Mouse (Mus musculus) megakaryocyte progenitor cell, adult 5-6 weeks (primary cell): Measurements from ENCODE around the gene Ccdc61. TPM values are rescaled to one million over a fixed set of nuclear protein-coding genes. Genes with fewer than 3 reads are reported as not detected.
"Not testable (repeated sequence)": the region's sequence is repeated elsewhere in the genome, so short reads cannot be mapped to it uniquely, and the experiment has no call there.

Experiments
- ATAC-seq: replicated peaks from 2 replicates; pipeline ENCODE4 v1.8.0; 2016; ENCODE audit warnings: mild to moderate bottlenecking, moderate TSS enrichment, inconsistent platforms; ENCODE audit not compliant: poor library complexity
- total RNA-seq, 2 experiments: library from RNA; stranded (forward) in 1 of 2; stranded (reverse) in 1 of 2; fragments of 157-497, 149-512 nt in 1 of 2; fragments of 200-1000 nt in 1 of 2; gene quantifications; 2 replicates each; pipeline versions ENCODE4 v1.2.3 to v1.2.4; 2015 to 2017

The Ccdc61 gene
- total RNA-seq, 2 experiments from 2014 or later: 11.3 to 14.1 TPM

DNA sequence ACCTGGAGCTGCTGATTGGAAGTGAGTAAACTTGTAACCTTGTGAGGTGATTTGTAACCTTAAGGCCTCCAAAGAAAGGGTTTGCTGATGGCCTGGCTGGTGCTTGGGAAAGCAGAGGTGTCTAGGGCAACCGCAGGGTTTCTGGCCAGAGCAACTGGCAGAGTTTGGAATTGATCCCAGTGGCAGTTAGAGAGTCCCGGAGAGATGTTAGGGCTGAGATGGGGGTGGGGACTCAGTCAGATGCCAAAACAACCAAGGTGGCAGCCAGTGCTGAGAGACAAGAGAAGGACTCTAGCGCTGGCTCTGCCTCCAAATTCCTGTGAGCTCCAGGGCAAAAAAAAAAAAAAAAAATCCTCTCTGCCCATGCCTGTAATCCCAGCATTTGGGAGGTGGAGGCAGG, 7.7 kb upstream of the Ccdc61 start:
- ATAC-seq: no peak

DNA sequence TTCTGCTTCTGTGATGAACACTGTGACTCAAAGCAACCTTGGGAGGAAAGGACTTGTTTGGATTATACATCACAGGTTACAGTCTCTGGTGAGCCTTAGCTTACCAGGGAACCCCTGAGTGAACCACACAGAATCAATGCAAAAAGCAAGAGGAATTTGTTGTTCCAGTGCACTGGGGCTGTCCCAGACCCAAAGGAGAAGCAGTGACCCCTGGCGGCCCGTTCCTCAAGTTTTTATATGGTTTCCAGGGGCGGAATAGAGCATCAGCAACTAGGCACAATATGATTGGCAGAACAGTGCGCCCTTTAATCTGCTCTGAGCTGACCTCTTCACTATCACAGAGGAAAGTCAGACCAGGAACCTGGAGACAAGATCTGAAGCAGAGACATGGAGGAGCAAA, 6.0 kb upstream of the Ccdc61 start:
- 0 out of 2 replicates have a peak, but pooled peaks have one; percentile 31 for ATAC-seq

DNA sequence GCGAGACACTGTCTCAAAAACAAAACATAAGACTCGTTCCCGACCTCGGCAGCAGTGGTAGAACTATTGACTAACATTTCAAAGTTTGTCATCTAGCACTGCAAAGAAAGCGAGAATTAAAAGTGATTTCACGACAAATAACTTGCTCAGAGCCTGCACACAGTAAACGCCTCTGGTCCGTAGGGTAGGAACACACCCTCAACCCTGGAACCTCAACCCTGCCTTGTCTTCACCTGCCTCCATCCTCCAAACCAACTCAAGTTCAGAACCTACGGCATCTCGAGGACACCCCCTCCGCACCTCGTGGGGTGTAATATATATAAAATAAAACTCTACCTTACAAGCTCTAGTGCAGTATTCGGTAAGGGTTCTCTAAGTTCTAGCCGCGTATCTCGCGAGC, 418 bp downstream of the Ccdc61 start:
- ATAC-seq: peak; percentile 16; the same call in 1 of the 2 replicates

DNA sequence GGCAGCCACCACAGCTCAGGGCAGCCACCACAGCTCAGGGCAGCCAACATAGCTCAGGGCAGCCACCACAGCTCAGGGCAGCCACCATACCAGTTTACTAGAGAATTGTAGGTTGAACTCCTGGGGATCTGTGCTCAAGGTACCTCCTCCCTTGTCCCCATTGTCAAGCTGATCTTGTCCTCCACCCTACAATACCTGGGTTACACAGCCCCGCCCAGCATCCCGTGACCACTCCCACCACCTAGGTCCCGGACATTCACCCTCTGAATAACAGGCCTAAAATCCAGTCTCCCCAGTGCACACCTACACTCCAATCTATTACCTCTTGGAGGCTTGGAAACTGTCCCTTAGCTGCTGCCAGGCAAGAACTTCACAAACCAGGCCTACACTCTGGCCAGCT, 5.2 kb downstream of the Ccdc61 start:
- no peak for ATAC-seq

DNA sequence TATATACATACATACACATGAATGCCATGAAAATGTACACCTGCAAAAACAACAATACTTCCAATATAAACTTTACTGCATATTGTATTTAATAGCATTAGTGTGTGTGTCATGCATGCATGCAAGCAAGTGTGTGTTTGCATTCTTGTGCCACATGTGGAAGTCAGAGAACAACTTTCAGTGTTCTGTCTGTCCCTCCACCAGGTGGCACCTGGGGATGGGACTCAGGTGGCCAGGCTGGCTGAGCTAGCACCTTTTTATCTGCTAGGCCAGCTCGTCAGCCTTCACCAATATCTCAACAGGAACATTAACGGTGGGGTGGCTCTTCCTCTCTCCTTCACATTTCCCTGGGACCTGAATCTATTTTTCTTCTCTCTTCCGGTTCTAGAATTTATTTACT, 7.7 kb downstream of the Ccdc61 start:
- ATAC-seq: no peak

DNA sequence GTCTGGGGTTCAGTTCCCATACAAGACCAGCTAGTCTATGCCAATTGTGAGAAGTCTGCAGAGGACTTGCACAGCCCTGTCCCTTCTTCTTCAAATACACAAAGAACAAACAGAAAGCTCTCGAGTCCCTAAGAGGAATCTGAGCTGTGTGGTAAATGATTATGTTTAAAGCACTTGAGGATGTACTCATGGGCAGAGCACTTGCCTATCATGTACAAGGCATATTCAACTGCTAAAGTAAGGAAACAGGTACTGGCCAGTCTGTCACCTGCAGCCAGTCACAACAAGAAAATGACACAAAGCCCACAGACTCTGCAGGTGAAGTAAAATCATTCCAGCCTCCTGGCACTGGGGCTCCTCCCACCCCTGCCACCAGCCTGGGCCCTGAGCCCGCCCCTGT, 9.7 kb downstream of the Ccdc61 start:
- no peak for ATAC-seq

DNA sequence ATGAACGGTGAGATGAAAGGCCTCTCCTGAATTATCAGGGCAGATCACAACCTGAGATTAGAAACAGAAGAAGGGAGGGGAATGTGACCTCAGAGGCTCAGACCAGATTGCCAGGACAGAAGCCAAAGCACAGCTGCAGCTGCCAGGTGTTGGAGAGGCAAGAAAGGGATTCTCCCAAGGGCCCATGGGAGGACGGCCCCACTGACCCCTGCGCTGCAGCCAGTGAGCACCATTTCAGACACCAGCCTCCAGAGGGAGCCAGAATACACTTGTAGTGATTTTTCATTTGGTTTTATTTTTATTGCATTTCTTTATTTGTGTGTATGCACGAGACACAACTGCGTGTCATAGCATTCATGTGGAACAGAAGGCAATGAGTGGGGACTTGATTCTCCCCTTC, 13.7 kb downstream of the Ccdc61 start:
- ATAC-seq: no peak

DNA sequence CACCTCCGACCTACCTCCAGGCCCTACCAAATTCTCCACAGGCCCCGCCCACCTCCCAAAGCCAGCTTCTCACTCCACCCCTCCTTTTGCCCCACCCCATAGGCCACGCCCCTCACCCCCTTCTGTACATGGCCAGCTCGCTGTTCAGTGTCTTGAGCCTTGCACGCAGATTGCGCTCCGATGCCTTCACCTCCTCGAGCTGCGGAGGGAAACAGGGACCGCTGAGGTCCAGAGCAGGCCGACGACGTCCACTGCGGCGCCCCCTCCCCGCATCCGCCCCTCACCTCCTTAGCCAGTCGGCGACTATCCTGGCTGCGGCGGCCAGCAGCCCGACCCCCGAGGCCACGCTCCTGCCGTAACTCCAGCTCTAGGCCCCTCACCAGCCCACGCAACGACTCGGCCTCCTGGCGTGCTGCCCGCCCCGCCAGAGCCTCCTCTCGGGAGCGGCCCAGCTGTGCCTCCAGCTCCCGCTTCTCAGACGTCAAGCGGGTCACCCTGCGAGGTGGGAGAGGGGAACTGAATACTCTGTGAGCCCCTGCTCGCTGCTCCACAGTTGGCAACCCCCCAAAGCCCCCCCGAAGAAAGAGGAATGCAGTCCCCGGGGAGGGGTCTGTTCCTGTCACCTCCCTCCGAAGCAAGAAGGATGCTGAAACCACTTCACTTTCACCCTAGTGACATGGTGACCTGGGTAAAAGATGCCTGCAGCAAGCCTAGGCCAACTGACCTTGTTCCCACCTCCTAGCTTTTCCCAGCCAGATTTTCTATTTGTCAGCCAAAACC, 16.4 kb downstream of the Ccdc61 start:
- ATAC-seq: peak; percentile 75

DNA sequence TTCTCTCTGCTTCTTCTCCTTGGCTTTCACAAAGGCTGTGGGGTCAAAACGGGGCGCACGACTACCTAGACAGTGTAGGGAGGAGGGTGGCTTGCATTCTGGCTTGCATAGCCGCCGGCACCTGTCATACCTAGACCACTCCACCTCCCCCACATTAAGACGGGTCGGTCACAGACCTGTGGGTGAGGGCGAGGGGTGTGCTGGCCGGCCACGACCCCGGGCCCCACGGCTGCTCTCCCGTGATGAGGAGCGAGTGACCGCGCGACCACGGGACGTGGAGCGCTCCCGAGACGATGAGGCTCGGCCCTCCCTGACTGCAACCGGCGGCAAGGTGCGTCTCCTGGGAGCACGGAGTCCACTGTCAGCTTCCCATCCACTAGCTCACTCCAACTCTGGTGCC, 17.2 kb downstream of the Ccdc61 start:
- no peak for ATAC-seq

DNA sequence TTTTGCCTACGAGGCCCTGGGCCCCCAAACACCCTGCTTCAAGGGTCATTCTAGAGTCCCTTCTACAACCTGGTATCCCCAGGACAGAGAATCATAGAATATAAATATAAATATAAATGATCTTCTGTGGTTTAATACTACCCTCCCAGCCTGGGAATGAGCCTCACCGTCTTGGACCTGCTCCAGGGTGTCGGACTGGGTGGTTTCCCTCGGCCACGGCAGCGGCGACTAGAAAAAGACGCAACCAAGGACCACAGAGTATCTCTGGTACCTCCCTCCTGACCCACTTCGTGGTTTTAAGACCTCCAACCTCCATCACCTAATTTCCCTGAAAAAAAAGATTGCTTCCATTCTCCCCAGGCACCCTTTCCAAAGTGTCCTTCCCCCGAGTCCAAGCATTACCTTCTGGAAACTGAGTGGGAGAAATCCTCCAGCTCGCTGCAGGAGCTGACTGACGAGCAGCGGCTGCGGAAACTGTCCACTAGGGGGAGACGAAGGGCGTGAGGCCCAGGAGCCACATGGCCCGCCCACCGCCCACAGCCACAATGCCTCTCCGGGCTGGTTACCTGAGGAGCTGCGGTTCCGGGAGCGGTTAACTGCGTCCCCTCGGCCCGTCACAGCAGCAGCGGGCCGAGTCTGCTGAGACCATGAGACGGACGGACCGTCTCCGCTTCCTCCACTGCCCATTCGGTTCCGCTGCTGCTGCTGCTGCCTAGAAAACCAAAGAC, 18.2 kb downstream of the Ccdc61 start:
- ATAC-seq: peak; percentile 89

DNA sequence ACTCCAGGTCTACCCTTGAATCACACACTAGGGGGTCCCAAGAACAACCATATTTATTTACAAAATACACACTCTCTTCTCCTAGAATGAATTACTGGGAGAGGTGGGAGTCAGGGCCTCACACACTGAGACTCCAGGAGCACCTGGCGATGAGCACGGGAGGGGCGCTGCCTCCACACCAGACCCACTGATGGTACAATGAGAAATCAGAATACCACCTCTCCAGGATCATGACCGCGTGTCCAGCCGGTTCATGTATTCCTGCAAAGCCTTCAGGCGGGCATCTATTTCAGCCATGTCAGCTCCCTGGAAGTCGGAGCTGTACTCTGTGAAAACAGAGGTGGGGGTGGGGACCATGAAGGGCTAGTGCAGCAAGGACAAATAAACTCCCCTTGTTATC, 19.4 kb downstream of the Ccdc61 start:
- no peak for ATAC-seq

DNA sequence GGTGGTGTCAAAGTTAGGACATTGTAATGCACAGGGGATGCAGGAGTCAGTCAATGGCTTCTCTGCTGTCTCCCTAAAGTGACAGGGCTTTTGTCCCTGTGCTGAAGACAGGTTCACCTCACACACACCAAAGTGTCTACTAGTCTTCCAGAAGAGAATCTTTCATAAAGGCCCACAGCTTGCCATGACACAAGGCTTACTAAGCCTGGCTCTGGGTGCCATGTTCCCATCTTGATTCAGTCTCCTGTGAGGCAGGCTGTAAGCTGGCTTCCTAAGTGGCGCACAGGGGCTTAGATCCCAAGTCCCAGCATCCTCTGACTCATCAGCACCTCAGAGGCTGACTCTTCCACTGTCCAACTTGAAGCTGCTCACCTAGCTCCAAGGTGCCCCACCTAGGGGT, 23.3 kb downstream of the Ccdc61 start:
- ATAC-seq: no peak

DNA sequence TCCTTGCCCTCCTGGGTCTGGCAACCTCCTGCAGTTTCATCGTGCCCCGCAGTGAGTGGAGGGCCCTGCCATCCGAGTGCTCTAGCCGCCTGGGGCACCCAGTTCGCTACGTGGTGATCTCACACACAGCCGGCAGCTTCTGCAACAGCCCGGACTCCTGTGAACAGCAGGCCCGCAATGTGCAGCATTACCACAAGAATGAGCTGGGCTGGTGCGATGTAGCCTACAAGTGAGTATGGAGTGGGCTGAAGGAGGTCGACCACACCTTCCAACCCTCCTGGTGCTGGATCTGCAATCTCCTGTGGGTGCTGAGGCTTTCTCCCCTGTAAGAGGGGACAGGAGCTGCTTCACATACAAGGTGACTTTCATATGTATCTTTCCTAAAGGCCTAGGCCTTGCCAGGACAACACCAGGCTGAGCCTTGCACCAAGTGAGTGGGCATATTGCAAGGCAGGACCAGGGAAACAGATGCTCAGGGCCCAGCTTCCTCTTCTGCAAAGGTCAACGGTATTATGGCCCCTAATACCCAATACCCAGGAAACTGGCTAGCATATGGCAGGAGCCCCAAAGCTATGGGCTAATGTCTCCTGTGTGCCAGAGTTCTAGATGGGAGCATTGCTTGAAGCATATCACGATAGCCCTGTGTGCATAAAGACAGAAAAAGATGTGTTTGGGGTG, 25.3 kb downstream of the Ccdc61 start:
- peak; percentile 62 for ATAC-seq

DNA sequence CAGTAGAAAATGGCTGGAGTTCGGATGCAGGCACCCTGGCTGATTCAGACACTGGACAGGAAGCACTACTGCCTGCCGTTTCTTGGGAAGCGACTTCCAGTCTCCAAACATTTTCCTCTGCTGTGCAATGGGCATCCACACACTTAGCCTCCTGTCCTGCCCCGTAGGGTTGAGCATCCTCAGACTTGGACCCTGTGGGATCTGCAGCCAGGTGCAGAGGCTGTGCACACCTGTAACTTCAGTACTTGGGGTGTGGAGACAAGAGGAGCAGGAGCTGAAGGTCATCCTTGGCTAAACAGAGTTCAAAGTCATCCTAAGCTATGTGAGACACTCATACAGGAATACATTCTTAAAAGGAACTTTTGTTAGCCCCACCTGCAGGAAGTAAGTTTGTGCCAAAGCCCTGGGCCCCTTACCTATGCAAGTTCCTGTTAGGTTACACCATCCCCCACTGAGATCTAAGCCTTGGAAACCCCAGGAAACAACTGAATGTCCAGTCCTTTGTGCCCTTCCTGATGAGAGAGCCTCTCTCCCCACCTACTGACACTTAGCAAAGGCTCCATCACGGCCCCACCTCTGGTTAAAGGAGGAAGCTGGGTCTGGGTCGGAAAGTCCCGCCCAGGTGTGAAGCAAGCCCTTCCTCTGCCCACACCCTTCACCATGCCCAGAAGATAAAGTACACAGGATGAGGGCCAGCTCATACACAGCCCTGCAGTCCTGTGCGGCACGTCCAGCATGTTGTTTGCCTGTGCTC, 26.0 kb downstream of the Ccdc61 start:
- ATAC-seq: peak; percentile 85

DNA sequence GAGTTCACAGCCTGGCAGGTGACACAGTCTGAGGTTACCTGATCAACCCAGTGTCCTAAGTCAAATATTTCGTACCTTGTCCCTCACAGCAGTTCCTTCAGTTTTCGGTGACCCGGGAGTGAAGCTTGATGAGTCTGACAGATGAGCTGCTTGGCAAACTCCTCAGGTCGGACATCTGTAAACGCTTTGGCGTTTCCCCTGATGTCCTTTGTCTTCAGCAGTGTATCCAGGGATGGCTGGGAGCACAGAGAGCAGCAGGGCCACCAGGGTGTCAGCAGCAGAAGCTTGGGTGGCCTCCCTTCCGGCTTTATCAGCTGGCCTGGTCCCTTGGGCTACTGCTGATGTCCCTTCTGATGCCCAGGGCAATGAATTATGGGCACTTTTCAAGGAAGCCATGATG, 31.5 kb downstream of the Ccdc61 start:
- ATAC-seq: no peak

DNA sequence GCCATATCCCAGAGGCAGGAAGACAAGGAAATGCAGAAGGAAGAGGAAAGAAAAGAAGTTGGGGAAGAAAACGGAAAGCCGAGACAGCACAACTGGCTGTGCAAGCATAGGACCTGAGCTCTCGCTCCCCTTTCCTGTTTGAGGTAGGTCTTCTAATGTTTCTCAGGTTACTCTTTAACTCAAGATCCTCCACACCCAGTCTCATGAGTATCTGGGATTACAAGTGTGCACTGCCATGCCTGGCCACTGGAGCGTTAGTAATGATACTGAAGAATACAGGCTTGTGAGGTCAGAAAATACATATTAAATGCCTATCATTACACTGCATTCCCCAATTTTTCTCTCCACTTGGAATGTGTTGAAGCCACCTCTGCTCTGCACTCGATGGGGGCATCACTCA, 34.8 kb downstream of the Ccdc61 start:
- no peak for ATAC-seq

DNA sequence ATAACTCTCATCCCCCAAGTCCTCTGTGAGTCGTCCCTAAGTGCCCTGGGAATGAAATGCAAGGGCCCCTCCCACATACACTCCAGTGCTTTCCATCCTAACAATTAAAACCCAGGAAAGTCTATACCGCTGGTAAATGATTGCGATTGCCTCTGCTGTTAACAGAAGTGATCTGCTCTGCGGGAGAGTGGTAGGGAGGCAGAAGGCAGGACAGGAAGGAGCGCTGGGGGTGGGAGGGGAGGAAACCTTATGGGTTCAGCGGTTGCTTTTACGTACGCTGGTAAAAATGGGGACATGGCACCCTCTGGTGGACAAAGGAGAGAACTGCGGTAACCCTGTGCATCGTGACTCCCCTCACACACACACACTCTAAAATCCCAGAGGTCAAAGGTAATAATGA, 37.0 kb downstream of the Ccdc61 start:
- ATAC-seq: peak; percentile 100

DNA sequence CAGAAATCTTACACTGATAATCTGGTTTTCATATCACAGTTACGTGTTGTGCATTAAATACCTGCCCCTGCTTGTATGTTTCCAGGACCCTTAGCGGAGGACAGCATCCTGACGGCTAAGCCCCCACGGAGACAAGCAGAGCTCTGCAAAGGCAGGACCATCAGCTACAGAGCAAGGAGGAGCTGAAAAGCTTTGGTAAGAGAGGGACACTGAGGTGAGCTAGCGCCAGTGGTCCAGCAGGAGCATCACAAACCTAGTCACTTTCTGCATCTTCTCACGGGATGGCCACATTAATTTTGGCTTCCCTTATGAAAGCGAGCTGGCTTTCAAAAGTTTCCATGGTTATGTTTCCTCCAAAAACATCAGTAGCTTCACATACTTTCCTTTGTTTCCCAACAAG, 37.4 kb downstream of the Ccdc61 start:
- ATAC-seq: no peak

DNA sequence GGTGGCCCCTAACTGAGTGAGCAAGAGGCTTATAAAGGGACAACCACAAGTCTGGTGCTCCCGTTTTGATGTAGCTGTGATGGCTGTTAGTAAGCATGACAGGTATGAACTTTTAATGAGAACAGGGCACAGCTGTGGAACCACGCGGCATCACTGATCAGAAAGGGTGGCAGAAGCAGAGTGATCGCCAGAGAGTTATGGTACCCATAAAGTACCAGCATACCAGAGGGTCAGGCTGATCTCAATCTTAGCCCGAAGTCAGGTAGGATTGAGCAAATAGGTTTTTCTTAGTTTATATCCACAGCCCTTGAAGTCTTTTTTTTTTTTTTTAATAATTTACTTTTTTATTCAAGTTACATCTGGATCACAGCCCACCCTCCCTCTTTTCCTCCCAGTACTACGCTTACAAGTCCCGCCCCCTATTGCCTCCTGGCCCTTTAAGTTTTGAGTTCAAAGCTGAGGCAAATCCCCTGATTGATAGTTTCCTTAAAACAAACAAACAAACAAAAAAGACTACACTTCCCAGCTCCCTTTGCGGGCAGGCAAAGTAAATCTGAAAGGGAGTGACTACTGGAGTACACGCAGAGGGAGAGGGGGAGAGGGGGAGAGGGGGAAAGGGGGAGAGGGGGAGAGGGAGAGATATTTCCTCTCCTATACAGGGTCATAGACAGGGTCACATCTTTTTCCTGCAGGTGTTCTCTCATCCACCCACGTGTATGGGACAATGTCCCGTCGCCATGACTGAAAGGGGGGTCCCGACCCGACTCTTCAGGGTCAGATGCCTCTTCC, 38.0 kb downstream of the Ccdc61 start:
- no peak for ATAC-seq

DNA sequence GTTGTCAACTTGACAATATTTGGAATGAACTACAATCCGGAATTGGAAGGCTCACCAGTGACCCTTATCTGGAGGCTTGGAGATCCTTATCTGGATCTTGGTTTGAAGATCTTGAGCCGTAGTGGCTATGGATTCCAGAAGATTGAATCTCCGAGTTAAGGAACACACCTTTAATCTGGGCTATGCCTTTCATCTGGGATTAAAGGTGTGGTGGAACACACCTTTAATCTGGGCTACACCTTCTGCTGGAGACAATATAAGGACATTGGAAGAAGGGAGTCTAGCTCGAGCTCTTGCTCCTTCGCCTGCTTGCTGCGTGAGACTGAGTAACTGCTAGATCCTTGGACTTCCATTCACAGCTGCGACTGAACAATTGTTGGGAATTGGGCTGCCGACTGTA, 39.2 kb downstream of the Ccdc61 start, which contains the start of gene Pglyrp1:
Gene Pglyrp1, plus strand, starts transcription at position 301 of the 400 bp plus-strand sequence.
- not testable (repeated sequence) for ATAC-seq
